Mouse (Mus musculus) CD8-positive naive resting alpha-beta T cell, adult 2 months (primary cell): ENCODE measurements around the gene Arl5a.

Source experiments
- DNase-seq, 2 experiments: peaks; one replicate each; pipeline ENCODE4 v3.0.0; 2022; ENCODE audit warnings: low read depth in 2 of 2, low spot score in 2 of 2

The Arl5a gene

DNA sequence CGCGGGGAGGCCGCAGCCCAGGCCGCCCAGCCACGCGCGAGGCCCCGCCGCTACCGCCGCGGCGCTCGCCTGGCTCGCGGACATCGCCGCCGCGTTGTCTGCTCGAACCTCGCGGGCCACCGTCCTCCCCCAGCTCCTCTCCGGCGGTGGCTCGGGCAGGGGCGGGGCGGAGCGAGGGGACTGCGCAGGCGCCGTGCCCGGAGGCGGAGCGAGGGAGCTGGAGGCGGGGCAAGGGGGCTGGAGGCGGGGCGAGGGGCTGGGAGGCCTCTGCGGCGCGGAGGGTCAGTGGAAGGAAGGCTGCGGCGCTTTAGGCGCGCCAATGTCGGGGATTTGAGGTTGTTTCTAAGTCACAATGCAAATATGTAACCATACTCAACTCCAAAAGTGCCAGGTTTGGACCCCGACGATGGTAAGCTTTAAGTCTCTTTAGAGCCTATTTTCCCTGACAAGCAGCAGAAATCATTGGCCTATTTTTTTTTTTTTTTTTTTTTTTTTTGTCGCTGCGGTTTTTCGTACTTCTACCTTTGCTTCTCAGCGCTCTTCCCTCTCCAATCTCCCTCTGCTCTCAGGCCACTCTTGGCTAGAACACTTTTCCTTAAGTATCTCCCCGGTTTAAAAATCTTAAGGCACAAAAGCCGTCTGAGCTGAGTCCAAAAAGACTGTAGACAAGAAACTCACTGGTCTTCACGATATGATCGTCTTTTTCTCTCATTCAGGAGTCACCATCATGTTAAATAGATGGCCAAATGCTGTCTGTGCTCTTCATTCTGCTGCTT, at the start of gene Arl5a:
Arl5a (minus strand) TSS at position 155 of the 776 bp plus-strand sequence.
- DNase-seq, result peak; percentile 91 to 93

DNA sequence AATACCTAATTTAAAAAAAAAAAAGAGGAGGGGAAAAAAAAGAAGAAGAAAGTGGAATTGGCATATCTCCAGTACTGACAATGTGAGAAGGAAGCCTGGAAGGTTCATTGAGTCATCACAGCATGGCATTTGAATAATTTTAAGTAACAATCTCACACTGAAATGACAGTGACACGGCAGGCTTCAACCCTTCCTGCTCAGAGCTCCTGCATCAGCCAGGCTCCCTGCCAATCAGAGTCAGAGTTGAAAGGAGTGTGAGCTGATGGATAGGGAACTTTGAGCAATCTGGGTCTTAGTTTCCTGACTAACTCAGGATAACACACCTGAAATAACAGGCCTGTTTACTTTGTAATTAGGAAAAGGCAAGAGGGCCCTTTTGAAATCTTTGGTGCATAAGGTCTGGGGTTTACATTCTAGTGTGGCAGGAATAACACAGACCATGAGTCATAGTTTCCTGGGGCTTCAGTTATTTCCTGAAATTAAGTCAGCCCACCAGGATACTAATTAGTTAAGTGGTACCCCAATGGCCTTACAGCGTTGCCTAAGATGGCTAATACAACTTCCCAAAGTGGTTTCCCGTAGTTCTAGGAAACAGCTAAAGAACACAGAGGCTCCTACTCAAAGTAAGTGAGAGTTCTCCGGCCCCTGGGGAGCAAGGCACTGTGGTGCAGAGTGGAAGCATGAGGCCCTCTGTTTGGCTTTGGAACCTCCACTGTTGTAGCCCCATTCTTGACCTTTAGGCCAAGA, 47.0 kb upstream of the Arl5a start:
- DNase-seq, result no peak

DNA sequence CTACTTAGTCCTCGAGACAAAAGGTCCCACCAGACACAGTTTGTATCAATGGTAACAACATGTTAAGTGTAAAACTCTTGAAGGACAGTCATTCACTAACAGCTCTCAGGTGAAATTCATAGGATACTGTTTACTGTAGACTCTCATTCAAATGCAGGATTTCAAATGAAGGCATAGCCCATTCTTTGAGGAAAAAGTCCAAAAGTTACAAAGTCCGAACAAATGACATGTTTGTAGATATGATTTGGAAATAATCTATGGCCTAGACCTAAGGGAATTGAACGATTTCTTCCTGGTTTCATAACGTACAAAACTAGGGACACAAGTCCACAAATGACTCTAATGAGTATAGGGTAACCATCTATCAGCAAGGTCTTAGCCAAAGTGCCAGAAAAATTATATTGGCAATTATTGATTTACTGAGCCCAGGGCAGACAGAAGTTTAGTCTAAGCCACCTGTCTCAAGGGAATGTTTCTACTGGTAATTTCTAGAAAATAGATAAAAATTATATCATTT, 45.4 kb upstream of the Arl5a start:
- no peak for DNase-seq

DNA sequence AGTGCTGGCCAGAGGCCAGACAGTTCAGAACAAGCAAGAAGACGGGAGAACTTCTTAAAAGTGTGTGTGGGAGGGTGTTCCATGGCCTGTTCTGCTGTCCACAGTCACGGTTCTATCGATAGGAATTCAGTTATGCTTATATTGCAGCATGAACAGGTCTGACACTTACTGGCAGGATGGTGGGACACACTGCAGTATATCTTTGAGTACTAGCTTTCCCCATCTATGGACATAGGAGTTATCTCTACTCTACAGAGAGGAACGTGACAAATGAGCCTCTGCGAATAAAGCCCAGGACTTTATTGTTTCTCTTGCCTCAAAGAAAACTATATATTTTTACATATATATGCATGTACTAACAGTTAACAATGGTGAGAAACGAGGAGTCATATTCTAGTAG, 42.9 kb upstream of the Arl5a start:
- DNase-seq, result no peak

GRCm38 (mm10) chr2:52461206-52461967, 36.7 kb upstream of the Arl5a start:
- DNase-seq, result no peak

GRCm38 (mm10) chr2:52455606-52456479, 31.1 kb upstream of the Arl5a start:
- no peak for DNase-seq

DNA sequence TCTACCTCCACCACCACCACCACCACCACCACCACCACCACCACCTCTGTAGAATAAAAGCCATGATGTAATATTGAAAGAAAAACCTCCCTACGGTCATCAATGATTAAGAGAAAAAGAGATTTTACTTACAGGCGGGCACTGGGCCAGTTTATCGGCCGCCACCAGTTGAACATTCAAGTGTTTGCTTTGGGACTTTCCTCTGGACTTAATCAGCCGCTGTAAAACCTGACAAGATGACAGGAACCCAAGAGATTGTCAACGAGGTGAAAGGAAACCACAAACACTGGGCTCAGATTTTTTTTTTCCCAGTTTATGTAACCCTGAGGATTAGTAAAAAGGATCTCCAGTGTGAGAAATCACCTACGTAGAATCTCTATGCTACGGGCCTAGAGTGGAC, 25.1 kb upstream of the Arl5a start:
- DNase-seq, result no peak

DNA sequence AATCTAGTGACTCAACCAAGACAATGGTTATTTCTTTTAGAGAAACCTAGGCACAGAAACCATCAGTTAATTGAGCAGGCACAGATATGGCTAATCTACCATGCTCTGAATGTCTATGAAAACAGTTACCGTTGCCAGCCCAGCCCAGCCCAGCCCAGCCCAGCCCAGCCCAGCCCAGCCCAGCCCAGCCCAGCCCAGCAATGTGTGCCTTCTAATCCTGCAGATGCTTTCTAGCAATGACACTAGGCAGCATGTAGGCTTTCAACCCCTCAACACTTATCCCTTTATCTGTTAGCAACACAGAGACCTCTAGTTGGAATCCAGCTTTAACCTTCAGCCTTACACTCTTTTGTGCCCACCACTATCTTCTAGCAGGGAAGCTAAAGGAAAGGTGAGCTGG, 24.2 kb upstream of the Arl5a start:
- no peak for DNase-seq

DNA sequence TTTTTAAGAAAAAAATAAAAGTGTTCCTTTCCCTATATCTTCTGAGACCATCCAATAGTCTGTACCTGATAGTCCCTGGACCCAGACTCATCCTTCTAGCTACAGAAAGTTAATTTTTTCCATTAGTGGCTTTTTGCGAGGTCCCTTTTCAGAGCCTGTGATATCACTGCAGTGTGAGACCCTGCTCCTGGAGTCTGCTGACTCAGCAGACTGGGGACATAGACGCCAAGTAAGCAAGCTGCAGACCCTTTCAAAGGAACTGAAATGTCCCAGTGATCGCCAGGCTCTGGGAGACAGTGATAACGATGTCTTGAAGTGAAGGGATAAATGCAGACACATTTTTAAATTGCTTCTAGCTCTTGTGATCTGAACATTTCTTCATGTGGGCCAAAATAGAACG, 21.9 kb upstream of the Arl5a start:
- DNase-seq, result no peak

DNA sequence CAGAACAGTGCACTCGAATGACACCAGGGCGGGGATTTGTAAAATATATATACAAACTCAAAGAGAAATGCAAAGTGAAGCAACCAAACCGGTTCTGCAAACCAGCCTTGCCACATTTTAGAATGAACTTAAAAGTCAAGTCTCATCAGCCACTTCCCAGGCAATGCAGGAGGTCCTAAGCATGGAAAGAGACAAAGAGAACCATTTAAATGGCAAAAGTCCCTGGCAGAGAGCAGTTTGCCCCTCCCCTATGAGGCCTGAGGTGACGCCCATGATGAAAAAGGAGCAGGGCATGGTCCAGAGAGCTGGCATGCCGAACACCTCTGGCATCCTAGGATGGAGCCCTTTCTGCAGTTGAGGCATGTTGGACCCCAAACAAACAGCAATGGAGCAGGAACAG, 17.4 kb upstream of the Arl5a start:
- DNase-seq, result no peak

DNA sequence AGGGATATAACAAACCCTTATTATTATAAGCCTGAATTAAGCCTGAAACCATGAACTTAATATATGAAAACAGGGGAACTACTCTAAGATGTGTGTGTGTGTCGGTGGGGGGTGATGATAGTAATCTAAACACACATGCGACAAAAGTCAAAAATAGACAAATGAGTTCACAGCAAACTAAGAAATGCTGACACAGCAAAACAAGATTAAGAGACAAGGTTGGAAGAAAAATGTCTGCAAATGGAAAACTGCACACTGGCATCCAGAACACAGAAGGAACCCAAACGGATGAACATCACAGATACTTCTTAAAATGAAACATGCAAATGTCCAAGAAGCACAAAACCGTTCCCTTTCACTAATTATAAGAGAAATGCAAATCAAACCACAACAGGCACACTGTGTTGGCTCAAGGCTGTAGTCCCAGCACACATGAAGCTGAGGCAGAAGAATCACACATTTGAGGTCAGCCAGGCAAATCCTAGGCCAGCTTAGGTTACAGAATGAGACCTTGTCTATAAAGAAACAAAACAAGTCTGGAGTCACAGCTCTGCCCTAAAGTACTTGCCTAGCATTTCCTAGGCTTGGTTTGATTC, 15.8 kb upstream of the Arl5a start:
- DNase-seq, result no peak

DNA sequence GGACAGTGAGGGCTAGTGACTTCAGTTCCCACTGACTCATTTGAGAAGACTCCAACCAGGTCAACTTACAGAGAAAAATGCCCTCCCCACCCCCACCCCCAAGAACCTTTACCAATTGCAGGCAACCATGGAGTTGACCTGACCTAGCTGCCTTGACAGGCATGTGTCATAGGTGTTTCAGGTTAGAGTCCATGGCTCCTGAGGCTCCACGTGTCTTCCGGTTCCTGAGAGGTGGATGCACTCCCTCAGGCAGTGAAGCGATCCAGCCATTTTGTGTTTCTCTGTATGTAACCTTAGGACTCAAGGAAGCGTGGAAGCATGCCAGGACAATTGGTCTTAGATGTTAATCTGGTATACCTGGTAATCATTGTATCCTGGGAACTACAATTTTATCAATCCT, 13.7 kb upstream of the Arl5a start:
- DNase-seq, result no peak

DNA sequence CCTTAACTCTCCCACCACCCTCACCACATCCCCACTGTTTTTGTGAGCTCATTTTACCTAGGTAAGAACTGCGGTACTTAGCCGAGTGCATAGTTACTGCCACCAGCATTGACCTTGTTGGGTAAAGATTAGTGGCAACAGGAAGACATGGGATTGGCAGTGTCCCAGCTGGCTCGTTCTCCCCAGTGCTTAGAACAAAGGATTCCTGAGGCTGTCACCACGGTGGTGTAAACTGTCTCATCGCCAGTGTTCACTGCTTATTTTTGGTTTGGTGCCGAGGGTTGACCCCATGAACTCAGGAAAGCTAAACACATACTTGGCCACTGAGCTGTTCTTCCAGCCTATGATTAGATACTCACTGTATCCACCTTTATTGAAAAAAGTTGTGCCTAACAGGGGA, 13.3 kb upstream of the Arl5a start:
- no peak for DNase-seq

DNA sequence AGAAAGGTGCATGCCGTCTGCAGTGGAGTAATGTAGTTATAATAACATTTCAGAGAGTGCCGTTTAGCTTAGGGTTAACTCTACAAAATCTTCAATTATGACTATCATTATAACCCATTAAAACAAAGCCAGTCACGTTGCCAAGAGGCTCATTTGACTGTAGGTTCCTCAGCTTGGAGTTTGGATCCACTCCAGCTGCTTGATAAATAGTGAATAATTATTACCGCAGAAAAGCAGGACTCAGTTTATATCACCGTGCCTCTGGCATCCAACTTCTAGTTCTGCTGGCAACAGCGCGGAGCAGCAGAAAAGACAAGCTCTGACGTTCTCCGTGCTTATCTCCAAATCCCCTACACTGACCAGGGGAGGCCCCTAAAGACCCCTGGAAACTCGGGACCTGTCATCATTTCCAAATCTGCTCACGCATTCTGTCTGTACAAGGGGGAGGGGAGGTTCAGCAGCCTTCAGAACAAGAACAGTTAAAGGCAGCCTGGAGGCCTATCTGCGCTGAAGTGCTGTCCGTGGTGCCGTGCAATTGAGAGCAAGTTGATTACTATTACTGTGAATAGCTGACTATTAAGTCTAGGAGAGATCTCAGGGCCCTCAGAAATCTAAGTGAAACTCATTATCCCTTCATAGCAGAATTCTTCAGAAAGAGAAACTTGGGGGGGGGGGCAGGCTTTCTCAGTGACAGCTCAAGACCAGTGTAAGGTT, 11.4 kb upstream of the Arl5a start:
- no peak for DNase-seq

- no peak for DNase-seq
These were observed 8.7 kb upstream of the Arl5a start for GRCm38 (mm10) chr2:52433365-52433764.

- no peak for DNase-seq
These were observed 2.7 kb upstream of the Arl5a start for GRCm38 (mm10) chr2:52427383-52427782.

- DNase-seq, result no peak
These were observed 1.3 kb upstream of the Arl5a start for GRCm38 (mm10) chr2:52426041-52426440.

DNA sequence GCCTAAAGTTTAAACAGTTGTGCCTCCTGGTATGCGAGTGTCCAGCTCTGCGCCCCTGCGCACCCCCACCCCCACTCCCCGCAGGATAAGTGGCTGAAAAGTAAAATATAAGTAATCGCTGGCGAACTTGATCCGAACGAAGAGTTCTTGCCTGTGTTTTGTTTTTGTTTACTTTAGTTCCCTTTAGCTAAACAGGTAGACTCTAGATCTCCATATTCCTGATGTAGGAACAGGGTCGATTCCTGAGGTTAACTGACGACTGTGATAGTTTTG, 758 bp upstream of the Arl5a start:
- no peak for DNase-seq

DNA sequence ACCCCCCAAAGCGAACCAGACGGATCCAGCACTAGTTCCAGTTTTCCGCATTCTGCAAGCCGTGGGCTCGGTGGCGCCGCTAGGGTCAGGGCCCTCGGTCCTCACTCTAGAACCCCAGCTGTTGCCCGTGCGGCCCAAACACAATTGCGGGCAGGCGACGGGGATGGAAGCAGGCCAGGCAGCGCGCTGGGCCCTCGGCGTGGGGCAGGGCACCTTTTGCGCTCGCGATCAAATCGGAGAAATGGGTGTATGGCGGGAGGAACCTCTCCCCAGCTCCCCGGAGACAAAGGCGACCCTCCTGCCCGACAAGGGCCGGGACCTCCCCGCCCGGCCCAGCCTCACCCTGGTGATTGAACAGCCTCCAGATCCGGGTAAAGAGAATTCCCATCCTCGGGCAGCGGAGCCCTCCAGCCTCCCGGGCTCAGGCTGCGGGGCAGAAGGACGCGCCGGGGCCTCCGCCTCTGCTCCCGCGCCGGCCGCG, 413 bp downstream of the Arl5a start:
- DNase-seq, result no peak
